Mouse (Mus musculus) cortical plate, adult 2 months (tissue): Measurements from ENCODE around the gene Cd5. TPM values are rescaled to one million over a fixed set of nuclear protein-coding genes. Genes with fewer than 3 reads are reported as not detected.

Experiments
- H3K27ac ChIP-seq: fragments of 200-500 bp; 2 replicates; pipeline ENCODE4 v1.5.1; 2012; ENCODE audit warnings: low read length, control low read depth, inconsistent platforms; ENCODE audit not compliant: insufficient read depth
- H3K4me1 ChIP-seq: fragments of 200-500 bp; 2 replicates; pipeline ENCODE4 v1.6.1; 2011; ENCODE audit warnings: low read length; ENCODE audit not compliant: control insufficient read depth, insufficient read depth
- H3K4me3 ChIP-seq: fragments of 200-500 bp; 2 replicates; pipeline ENCODE4 v1.5.1; 2011; ENCODE audit warnings: mild to moderate bottlenecking, low read length, control low read depth; ENCODE audit not compliant: insufficient read depth
- CTCF ChIP-seq: fragments of 200-500 bp; IDR thresholded peaks from 2 replicates; pipeline ENCODE4 v1.5.1; 2011; ENCODE audit warnings: mild to moderate bottlenecking, control low read depth, low read length; ENCODE audit not compliant: insufficient read depth; ENCODE audit errors: extremely low read depth
- POLR2A ChIP-seq: fragments of 200-500 bp; IDR thresholded peaks from 2 replicates; pipeline ENCODE4 v1.6.1; 2011; ENCODE audit warnings: mild to moderate bottlenecking, low read length, control low read depth; ENCODE audit not compliant: insufficient read depth; ENCODE audit errors: extremely low read depth
- polyA plus RNA-seq: library from polyadenylated mRNA; depleted of rRNA; stranded (reverse); fragments of >200 nt; gene quantifications from 2 replicates; pipeline ENCODE4 v1.2.3, GENCODE M21; 2012; rRNA removed

Gene Cd5
- polyA plus RNA-seq, 1 experiment = 0.08 TPM

- Histone ChIP-seq H3K4me1 (peaks cover 5% of the 10 kb centered on the region; the same call in 1 of the 2 replicates), H3K27ac (no peak overlapping the region), H3K4me3 (no peak overlapping the region)
- TF ChIP-seq CTCF (no peak), POLR2A (no peak)
These were observed 53.1 kb downstream of the Cd5 start for GRCm38 (mm10) chr19:10685727-10686126.

DNA sequence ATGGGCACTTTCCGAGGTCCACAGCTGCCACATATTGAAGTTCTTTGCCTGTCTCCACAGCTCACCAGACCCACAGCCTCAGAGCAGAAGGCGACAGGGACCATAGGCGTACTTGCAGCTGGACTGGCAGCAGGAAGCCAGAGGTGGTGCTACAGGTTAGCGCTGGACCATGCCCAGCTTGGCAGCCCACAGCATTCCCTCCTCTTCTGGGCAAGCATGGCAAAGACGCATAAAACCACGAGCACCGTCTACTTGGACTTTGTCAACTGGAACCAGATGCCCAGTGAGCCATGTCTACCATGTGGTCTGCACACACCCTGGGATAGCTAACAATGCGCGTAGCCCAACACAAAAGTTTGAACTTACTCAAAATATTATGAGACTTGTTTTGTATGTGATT lies 53.7 kb downstream of the Cd5 start:
- Histone ChIP-seq H3K4me1 (peaks cover 3% of the 10 kb centered on the region; the same call in 1 of the 2 replicates), H3K27ac (no peak overlapping the region), H3K4me3 (no peak overlapping the region)
- TF ChIP-seq CTCF (no peak), POLR2A (no peak)

DNA sequence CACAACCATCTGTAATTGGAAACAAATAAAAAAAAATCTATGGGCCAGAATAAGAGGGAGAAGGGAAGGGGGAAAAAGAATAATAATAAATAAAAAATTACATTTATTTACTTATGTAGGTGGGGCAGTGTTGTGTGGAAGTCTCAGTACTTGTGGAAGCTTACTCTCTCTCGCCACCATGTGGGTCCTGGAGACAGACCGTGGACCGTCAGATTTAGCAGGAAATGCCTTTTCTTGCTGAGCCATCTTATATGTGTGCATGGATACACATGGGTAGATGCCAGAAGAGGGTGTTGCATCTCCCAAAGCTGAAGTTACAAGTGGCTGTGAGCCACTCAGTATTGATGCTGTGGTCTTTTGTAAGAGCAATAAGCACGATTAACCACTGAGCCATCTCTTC lies 57.2 kb downstream of the Cd5 start:
- TF ChIP-seq CTCF (no peak), POLR2A (no peak)
- H3K27ac ChIP-seq = no peak overlapping the region
- no peaks in the 10 kb centered on the region for H3K4me1 ChIP-seq
- H3K4me3 ChIP-seq = no peak overlapping the region

GRCm38 (mm10) chr19:10678772-10679067 lies 60.1 kb downstream of the Cd5 start:
- H3K4me1 ChIP-seq = no peaks in the 10 kb centered on the region
- H3K4me3 ChIP-seq = no peak overlapping the region
- no peak for TF ChIP-seq POLR2A
- TF ChIP-seq CTCF = no peak
- H3K27ac ChIP-seq = no peak overlapping the region

DNA sequence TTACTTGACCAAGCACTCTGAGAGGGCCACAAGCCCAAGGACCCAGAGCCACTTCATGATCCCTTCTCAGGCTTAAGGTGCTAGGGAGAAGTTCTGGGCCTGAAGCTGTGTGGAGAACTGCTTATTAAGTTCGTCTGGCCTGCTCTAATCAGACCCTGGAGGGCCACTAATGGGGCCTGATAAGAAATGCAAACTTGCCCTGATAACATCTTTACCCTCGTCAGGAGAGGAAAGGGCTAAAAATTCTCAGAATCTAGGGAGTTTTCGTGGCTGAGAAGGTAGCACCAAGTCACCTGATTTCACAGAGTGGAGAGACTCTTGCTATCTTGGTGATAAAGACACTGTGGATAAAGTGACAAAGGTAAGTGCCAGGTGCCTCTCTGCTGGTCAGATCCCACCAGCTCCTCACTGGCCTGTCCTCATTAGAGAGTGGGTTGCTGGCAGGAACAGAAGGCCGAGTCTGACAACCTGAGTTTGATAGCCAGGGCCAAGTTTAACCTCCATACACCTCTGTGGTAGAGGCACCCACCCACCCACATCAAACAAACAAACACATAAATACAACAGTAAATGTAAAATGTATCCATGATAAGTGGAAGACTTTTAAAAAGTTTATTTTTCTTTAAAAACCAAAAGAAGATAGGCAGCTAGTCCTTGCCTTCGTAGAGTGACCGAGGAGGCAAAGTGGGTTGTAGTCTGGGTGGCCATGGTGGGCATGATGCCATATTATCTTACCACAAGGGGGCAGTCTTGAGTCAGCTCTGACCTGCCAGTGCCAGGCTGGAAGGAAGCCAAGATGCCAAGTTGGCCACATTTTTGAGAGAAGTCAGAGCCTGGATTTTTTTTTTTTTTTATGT lies 60.7 kb downstream of the Cd5 start, which contains the start of gene Pga5:
TSS of gene Pga5 (minus strand) at position 157 of the 857 bp plus-strand sequence.
- Histone ChIP-seq H3K4me3 (no peak within 1 kb of the TSS), H3K4me1 (no peaks in the 10 kb centered on the region), H3K27ac (no peak within 1 kb of the TSS)
- TF ChIP-seq POLR2A (no peak), CTCF (peak; percentile 85)

GRCm38 (mm10) chr19:10676656-10677055 lies 62.1 kb downstream of the Cd5 start:
- TF ChIP-seq CTCF (no peak), POLR2A (no peak)
- Histone ChIP-seq H3K4me3 (no peak overlapping the region), H3K27ac (no peak overlapping the region), H3K4me1 (no peaks in the 10 kb centered on the region)

DNA sequence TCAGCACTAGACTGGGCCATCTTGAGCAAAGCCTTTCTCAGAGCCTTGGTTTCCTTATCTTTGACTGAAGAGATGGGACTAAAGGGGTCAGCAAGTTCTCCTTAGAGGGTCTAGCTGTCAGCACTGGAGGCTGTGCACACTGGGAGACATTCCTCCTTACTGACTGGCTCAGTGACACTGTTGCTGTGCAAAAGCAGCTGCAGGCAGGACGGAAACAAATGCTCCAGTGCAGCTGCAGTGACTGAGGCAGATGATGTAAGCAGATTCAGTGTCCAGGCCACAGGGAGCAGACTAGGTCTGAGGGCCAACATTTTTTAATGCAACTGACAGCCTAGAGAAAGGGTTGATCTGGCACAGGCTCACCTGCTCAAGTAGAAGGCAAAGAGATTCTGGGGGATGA lies 65.5 kb downstream of the Cd5 start:
- Histone ChIP-seq H3K27ac (no peak overlapping the region), H3K4me3 (no peak overlapping the region), H3K4me1 (no peaks in the 10 kb centered on the region)
- TF ChIP-seq POLR2A (no peak), CTCF (no peak)

GRCm38 (mm10) chr19:10671854-10672417 lies 66.9 kb downstream of the Cd5 start:
- TF ChIP-seq POLR2A (no peak), CTCF (no peak)
- Histone ChIP-seq H3K27ac (no peak overlapping the region), H3K4me1 (no peaks in the 10 kb centered on the region), H3K4me3 (no peak overlapping the region)

GRCm38 (mm10) chr19:10671319-10671718 lies 67.5 kb downstream of the Cd5 start:
- Histone ChIP-seq H3K4me1 (no peaks in the 10 kb centered on the region), H3K27ac (no peak overlapping the region), H3K4me3 (no peak overlapping the region)
- TF ChIP-seq POLR2A (no peak), CTCF (no peak)

Other genes starting within 250 kb of the Cd5 start
- gene Cpsf7, start 213.7 kb downstream of the Cd5 start, polyA plus RNA-seq = 79.6 and 83.0 TPM in 2 replicates
- gene Sdhaf2, start 212.9 kb downstream of the Cd5 start, polyA plus RNA-seq = 61.8 and 65.1 TPM in 2 replicates
- 21.7 TPM in 2 replicates for gene Tmem216, start 182.8 kb downstream of the Cd5 start, polyA plus RNA-seq
- 15.1 and 15.5 TPM in 2 replicates for gene Cyb561a3, start 161.8 kb downstream of the Cd5 start, polyA plus RNA-seq
- 19.1 and 20.1 TPM in 2 replicates for gene Tmem138, start 161.6 kb downstream of the Cd5 start, polyA plus RNA-seq
- 120 and 123 TPM in 2 replicates for gene Ddb1, start 133.7 kb downstream of the Cd5 start, polyA plus RNA-seq
- gene Tkfc, start 133.3 kb downstream of the Cd5 start, polyA plus RNA-seq = 16.4 and 17.3 TPM in 2 replicates
- gene Vwce, start 104.8 kb downstream of the Cd5 start, polyA plus RNA-seq = 0.68 and 0.81 TPM in 2 replicates
- gene Pga5, start 60.9 kb downstream of the Cd5 start, polyA plus RNA-seq = not detected in 2 replicates
- 19.1 and 23.1 TPM in 2 replicates for gene Vps37c, start 50.3 kb downstream of the Cd5 start, polyA plus RNA-seq
- gene Cd6, start 91.1 kb upstream of the Cd5 start, polyA plus RNA-seq = 5.8 and 6.0 TPM in 2 replicates
- gene Slc15a3, start 100.7 kb upstream of the Cd5 start, polyA plus RNA-seq = 1.3 and 2.3 TPM in 2 replicates
- gene Tmem132a, start 130.9 kb upstream of the Cd5 start, polyA plus RNA-seq = 200 and 216 TPM in 2 replicates
- gene Tmem109, start 143.0 kb upstream of the Cd5 start, polyA plus RNA-seq = 61.9 and 63.5 TPM in 2 replicates
- gene Prpf19, start 156.2 kb upstream of the Cd5 start, polyA plus RNA-seq = 219 and 221 TPM in 2 replicates
- gene Zp1, start 181.6 kb upstream of the Cd5 start, polyA plus RNA-seq = not detected in 2 replicates
- gene Ptgdr2, start 198.2 kb upstream of the Cd5 start, polyA plus RNA-seq = 0.11 and 0.21 TPM in 2 replicates
- 5.0 and 5.5 TPM in 2 replicates for gene Ccdc86, start 210.3 kb upstream of the Cd5 start, polyA plus RNA-seq
- not detected in 2 replicates for gene Ms4a10, start 235.7 kb upstream of the Cd5 start, polyA plus RNA-seq